Mouse (Mus musculus): ENCODE data around the gene Tas2r118.

Tas2r118 gene

GRCm38 (mm10) chr6:23938575-23939488 lies 31.0 kb downstream of the Tas2r118 start:
- TF ChIP-seq NANOG (IDR thresholded peaks at IDR 0.05; ENCODE audit: borderline replicate concordance, low read length): no peak
- no peak for TF ChIP-seq POU5F1 (IDR thresholded peaks at IDR 0.05; ENCODE audit: borderline replicate concordance, low read length)
- no peak for TF ChIP-seq CTCF (conservative IDR thresholded peaks at IDR 0.05; ENCODE audit: low read length)
- H3K27me3 ChIP-seq (ENCODE audit: insufficient read depth, low read length): no peaks in the 10 kb centered on the region
- no peak overlapping the region for H3K4me3 ChIP-seq (replicated peaks; ENCODE audit: low read length)
- H3K36me3 ChIP-seq (ENCODE audit: insufficient read depth, low read length): no peaks in the 10 kb centered on the region
- H3K4me1 ChIP-seq (replicated peaks; ENCODE audit: low read depth, low read length): peaks cover 9% of the 10 kb centered on the region
- peaks cover 3% of the 10 kb centered on the region; the same call in 1 of the 2 replicates for H3K9me3 ChIP-seq (ENCODE audit: low read length)

GRCm38 (mm10) chr6:23936414-23936813 lies 33.4 kb downstream of the Tas2r118 start:
- Histone ChIP-seq H3K36me3 (ENCODE audit: insufficient read depth, low read length) (no peaks in the 10 kb centered on the region), H3K4me3 (replicated peaks; ENCODE audit: low read length) (no peak overlapping the region), H3K4me1 (replicated peaks; ENCODE audit: low read depth, low read length) (peaks cover 9% of the 10 kb centered on the region), H3K9me3 (ENCODE audit: low read length) (peaks cover 3% of the 10 kb centered on the region; the same call in 1 of the 2 replicates), H3K27me3 (ENCODE audit: insufficient read depth, low read length) (no peaks in the 10 kb centered on the region)
- no peak for TF ChIP-seq POU5F1 (IDR thresholded peaks at IDR 0.05; ENCODE audit: borderline replicate concordance, low read length)
- no peak for TF ChIP-seq CTCF (conservative IDR thresholded peaks at IDR 0.05; ENCODE audit: low read length)
- no peak for TF ChIP-seq NANOG (IDR thresholded peaks at IDR 0.05; ENCODE audit: borderline replicate concordance, low read length)

GRCm38 (mm10) chr6:23923806-23924205 lies 46.1 kb downstream of the Tas2r118 start:
- no peak overlapping the region for H3K4me3 ChIP-seq (replicated peaks; ENCODE audit: low read length)
- H3K36me3 ChIP-seq (ENCODE audit: insufficient read depth, low read length): no peaks in the 10 kb centered on the region
- H3K9me3 ChIP-seq (ENCODE audit: low read length): peaks cover 9% of the 10 kb centered on the region; the same call in 1 of the 2 replicates
- H3K27me3 ChIP-seq (ENCODE audit: insufficient read depth, low read length): no peaks in the 10 kb centered on the region
- TF ChIP-seq CTCF (conservative IDR thresholded peaks at IDR 0.05; ENCODE audit: low read length) (no peak), NANOG (IDR thresholded peaks at IDR 0.05; ENCODE audit: borderline replicate concordance, low read length) (peak; percentile 96), POU5F1 (IDR thresholded peaks at IDR 0.05; ENCODE audit: borderline replicate concordance, low read length) (no peak)
- peaks cover 8% of the 10 kb centered on the region; the same call in 1 of the 2 replicates for H3K4me1 ChIP-seq (replicated peaks; ENCODE audit: low read depth, low read length)
